Mouse (Mus musculus) erythroblast, embryonic 14.5 days (primary cell): ENCODE results near the gene Smagp. TPM values are rescaled to one million over a fixed set of nuclear protein-coding genes. Genes with fewer than 3 reads are reported as not detected.

Source experiments
- H3K27me3 ChIP-seq: 2 replicates; pipeline ENCODE4 v1.6.1; 2012; ENCODE audit warnings: inconsistent platforms; ENCODE audit not compliant: control insufficient read depth
- H3K36me3 ChIP-seq: 2 replicates; pipeline ENCODE4 v1.6.1; 2012; ENCODE audit warnings: mild to moderate bottlenecking, inconsistent platforms; ENCODE audit not compliant: control insufficient read depth
- H3K4me1 ChIP-seq: 2 replicates; pipeline ENCODE4 v1.6.1; 2012; ENCODE audit warnings: inconsistent platforms; ENCODE audit not compliant: control insufficient read depth
- H3K4me3 ChIP-seq: replicated peaks from 2 replicates; pipeline ENCODE3; 2012; ENCODE audit warnings: moderate library complexity, mild to moderate bottlenecking, inconsistent platforms
- H3K9me3 ChIP-seq: 2 replicates; pipeline ENCODE4 v1.6.1; 2012; ENCODE audit warnings: low read length, inconsistent platforms, mixed read lengths; ENCODE audit not compliant: control insufficient read depth
- GATA1 ChIP-seq: IDR thresholded peaks from 2 replicates; pipeline ENCODE4 v1.6.1; 2012; ENCODE audit warnings: low read length, inconsistent platforms, mixed read lengths
- TAL1 ChIP-seq: IDR thresholded peaks from 3 replicates; pipeline ENCODE4 v1.6.1; 2012; ENCODE audit warnings: low read length, inconsistent platforms, mixed read lengths
- polyA plus RNA-seq: library from polyadenylated mRNA; stranded (reverse); fragments of >175 nt; gene quantifications from 2 replicates; pipeline ENCODE4 v1.2.3, GENCODE M21; 2012

Smagp gene
- polyA plus RNA-seq, 1 experiment, result 0.44 TPM

DNA sequence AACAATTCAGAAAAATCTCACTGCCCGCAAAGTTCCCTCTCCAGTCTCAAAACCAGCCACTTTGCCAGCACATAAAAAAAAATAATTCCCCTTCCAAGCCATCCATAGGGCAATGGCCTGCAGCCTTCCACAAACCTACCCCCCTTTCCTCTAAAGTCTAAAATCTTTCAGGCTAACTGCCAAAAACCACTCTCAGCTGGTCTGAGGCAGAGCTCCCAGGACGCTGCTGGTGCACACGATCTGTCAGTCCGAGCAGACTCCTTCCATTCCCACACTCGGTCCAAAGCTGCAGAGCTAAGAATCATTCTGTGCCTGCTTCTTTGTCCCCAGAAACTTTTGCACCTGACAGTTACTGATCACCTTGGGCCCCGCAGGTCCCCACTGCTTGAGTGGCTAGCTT lies 62.8 kb downstream of the Smagp start:
- H3K27me3 ChIP-seq, result peaks cover 5% of the 10 kb centered on the region
- H3K36me3 ChIP-seq, result no peaks in the 10 kb centered on the region
- H3K4me3 ChIP-seq, result no peak overlapping the region
- no peaks in the 10 kb centered on the region for H3K4me1 ChIP-seq
- TF ChIP-seq TAL1 (no peak), GATA1 (peak; percentile 32; the same call in 1 of the 2 replicates)
- no peaks in the 10 kb centered on the region for H3K9me3 ChIP-seq

Other genes starting within 250 kb of the Smagp start
- gene Gm5475, start 214.8 kb downstream of the Smagp start, polyA plus RNA-seq, result not detected in 2 replicates
- gene Slc11a2, start 211.9 kb downstream of the Smagp start, polyA plus RNA-seq, result 1.8 and 2.7 TPM in 2 replicates
- 0.62 and 1.0 TPM in 2 replicates for gene Letmd1, start 167.9 kb downstream of the Smagp start, polyA plus RNA-seq
- gene Csrnp2, start 141.5 kb downstream of the Smagp start, polyA plus RNA-seq, result 0.01 TPM in 1 of 2 replicates, not detected in the other
- gene Tfcp2, start 84.9 kb downstream of the Smagp start, polyA plus RNA-seq, result 0.16 and 0.65 TPM in 2 replicates
- 0.04 and 0.05 TPM in 2 replicates for gene Pou6f1, start 37.0 kb downstream of the Smagp start, polyA plus RNA-seq
- gene Dazap2, start 21.6 kb downstream of the Smagp start, polyA plus RNA-seq, result 6.5 and 6.8 TPM in 2 replicates
- 1.6 and 2.2 TPM in 2 replicates for gene Bin2, start 32.6 kb upstream of the Smagp start, polyA plus RNA-seq
- gene Cela1, start 51.0 kb upstream of the Smagp start, polyA plus RNA-seq, result 0.08 and 0.41 TPM in 2 replicates
- gene Galnt6, start 92.4 kb upstream of the Smagp start, polyA plus RNA-seq, result 0.04 and 0.06 TPM in 2 replicates
- gene Slc4a8, start 124.8 kb upstream of the Smagp start, polyA plus RNA-seq, result 0.09 TPM in 1 of 2 replicates, not detected in the other
- gene Scn8a, start 232.9 kb upstream of the Smagp start, polyA plus RNA-seq, result not detected in 2 replicates